Mouse (Mus musculus) E14TG2a.4 (cell line): ENCODE results near the gene Rpp38.

ENCODE experiments used
- H3K27me3 ChIP-seq: 2 replicates; pipeline ENCODE4 v1.6.1; 2014; ENCODE audit warnings: low read length, control low read depth; ENCODE audit not compliant: insufficient read depth
- H3K36me3 ChIP-seq: 2 replicates; pipeline ENCODE4 v1.6.1; 2014; ENCODE audit warnings: low read length, control low read depth; ENCODE audit not compliant: insufficient read depth
- H3K4me1 ChIP-seq: replicated peaks from 2 replicates; pipeline ENCODE4 v1.6.1; 2014; ENCODE audit warnings: low read depth, low read length, control low read depth
- H3K4me3 ChIP-seq: replicated peaks from 2 replicates; pipeline ENCODE4 v1.5.1; 2014; ENCODE audit warnings: mild to moderate bottlenecking, low read length
- H3K9me3 ChIP-seq: 2 replicates; pipeline ENCODE4 v1.6.1; 2014; ENCODE audit warnings: low read length, control low read depth
- CTCF ChIP-seq: conservative IDR thresholded peaks from 2 replicates; pipeline ENCODE4 v1.5.1; 2014; ENCODE audit warnings: low read length
- NANOG ChIP-seq: IDR thresholded peaks from 2 replicates; pipeline ENCODE4 v1.6.1; 2014; ENCODE audit warnings: borderline replicate concordance, low read length, mixed read lengths
- POU5F1 ChIP-seq: IDR thresholded peaks from 2 replicates; pipeline ENCODE4 v1.6.1; 2014; ENCODE audit warnings: low read length, borderline replicate concordance

Rpp38 gene

DNA sequence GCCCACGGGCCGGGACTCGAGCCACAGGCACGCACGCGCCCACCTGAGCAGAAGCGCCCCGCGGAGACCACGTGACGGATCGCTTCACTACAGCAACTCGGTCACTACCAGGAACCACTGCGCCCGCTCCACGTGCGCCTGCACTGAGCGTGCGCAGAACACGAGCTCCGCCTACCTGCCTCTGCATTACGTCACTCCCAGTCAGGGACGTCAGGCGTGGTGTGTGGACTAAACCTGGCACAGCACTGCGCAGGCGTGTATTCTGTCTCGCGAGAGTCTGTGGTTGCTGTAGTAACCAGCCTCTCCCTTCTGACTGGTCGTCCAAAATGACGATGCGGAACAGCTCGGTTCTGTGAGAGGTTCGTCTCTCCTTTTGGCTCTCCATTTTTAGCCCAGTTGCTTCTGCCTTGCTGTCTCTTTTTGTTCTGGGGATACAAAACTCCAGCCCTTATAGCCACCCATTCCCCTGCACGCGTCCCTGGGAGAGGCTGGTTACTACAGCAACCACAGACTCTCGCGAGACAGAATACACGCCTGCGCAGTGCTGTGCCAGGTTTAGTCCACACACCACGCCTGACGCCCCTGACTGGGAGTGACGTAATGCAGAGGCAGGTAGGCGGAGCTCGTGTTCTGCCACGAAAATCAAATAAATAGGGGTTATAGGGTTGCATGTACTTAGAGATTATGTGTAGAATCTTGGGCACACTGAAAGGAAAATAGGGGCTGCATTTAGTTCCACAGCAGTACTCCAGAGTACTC is at the start of gene Rpp38:
TSS of gene Rpp38 (minus strand) at position 160 of the 759 bp plus-strand sequence.
- peaks cover 37% of the 10 kb centered on the region for H3K36me3 ChIP-seq
- TF ChIP-seq CTCF (no peak), NANOG (no peak), POU5F1 (no peak)
- peaks cover 30% of the 10 kb centered on the region for H3K4me1 ChIP-seq

GRCm38 (mm10) chr2:3365127-3365526 is 32.7 kb upstream of the Rpp38 start:
- TF ChIP-seq POU5F1, result no peak
- TF ChIP-seq NANOG, result no peak
- no peak for TF ChIP-seq CTCF
- Histone ChIP-seq H3K36me3 (no peaks in the 10 kb centered on the region), H3K4me1 (no peaks in the 10 kb centered on the region), H3K27me3 (no peaks in the 10 kb centered on the region), H3K9me3 (no peaks in the 10 kb centered on the region), H3K4me3 (no peak overlapping the region)

More for the DNA sequence above, at the start of gene Rpp38:
- Histone ChIP-seq H3K4me3 (peak within 1 kb of the TSS; percentile 89), H3K27me3 (peaks cover 3% of the 10 kb centered on the region; the same call in 1 of the 2 replicates), H3K9me3 (no peaks in the 10 kb centered on the region)

GRCm38 (mm10) chr2:3361067-3361466 is 28.6 kb upstream of the Rpp38 start:
- H3K27me3 ChIP-seq, result no peaks in the 10 kb centered on the region
- TF ChIP-seq NANOG (no peak), CTCF (no peak), POU5F1 (no peak)
- H3K4me1 ChIP-seq, result no peaks in the 10 kb centered on the region
- H3K9me3 ChIP-seq, result no peaks in the 10 kb centered on the region
- H3K4me3 ChIP-seq, result no peak overlapping the region
- no peaks in the 10 kb centered on the region for H3K36me3 ChIP-seq

DNA sequence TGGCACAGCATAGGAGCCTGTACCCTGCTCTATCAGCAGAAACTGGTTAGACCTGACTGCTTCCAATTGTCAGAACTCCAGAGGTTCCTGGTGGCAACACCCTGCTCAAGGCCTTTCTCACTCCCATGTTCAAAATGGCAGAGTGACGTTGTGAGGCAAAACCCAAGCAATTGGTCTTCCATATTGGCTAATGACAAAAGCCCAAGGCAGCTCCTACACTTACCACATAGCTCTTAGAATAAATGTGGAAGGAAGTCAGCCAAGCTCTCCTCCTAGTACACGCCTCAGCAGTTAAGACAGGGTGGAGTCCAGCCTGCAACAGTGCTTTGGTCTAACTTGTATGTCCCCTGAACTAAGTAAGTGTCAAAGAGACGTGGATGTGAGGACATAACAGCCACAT is 25.4 kb upstream of the Rpp38 start:
- Histone ChIP-seq H3K9me3 (no peaks in the 10 kb centered on the region), H3K27me3 (no peaks in the 10 kb centered on the region), H3K4me3 (no peak overlapping the region), H3K4me1 (no peaks in the 10 kb centered on the region), H3K36me3 (no peaks in the 10 kb centered on the region)
- TF ChIP-seq POU5F1 (no peak), CTCF (no peak), NANOG (no peak)

- H3K9me3 ChIP-seq, result no peaks in the 10 kb centered on the region
- H3K27me3 ChIP-seq, result no peaks in the 10 kb centered on the region
- TF ChIP-seq POU5F1, result no peak
- no peak for TF ChIP-seq NANOG
- TF ChIP-seq CTCF, result no peak
- no peaks in the 10 kb centered on the region for H3K4me1 ChIP-seq
- no peaks in the 10 kb centered on the region for H3K36me3 ChIP-seq
- H3K4me3 ChIP-seq, result no peak overlapping the region
These were observed 23.9 kb upstream of the Rpp38 start for GRCm38 (mm10) chr2:3356311-3356710.

GRCm38 (mm10) chr2:3355793-3356192 is 23.4 kb upstream of the Rpp38 start:
- Histone ChIP-seq H3K4me3 (no peak overlapping the region), H3K4me1 (no peaks in the 10 kb centered on the region), H3K27me3 (no peaks in the 10 kb centered on the region), H3K36me3 (no peaks in the 10 kb centered on the region), H3K9me3 (no peaks in the 10 kb centered on the region)
- TF ChIP-seq CTCF (no peak), NANOG (no peak), POU5F1 (no peak)

DNA sequence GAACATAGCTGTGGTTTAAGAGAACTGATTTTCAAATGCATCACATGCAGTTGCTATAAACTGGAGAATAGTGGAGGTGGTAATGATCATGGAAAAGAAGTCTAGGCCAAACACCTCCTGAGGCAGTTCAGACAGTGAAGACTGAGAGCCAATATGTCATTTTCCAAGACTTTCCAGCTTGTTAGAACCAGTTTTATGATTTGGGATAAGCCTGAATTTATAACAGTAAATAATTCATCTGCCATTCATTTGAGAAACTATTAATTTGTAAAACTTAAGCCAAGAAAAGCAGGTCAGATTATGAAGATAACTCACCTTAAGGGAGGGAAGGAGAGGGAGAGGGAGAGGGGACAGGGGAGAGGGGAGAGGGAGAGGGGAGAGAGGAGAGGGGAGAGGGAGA is 20.7 kb upstream of the Rpp38 start:
- Histone ChIP-seq H3K27me3 (no peaks in the 10 kb centered on the region), H3K4me3 (no peak overlapping the region), H3K9me3 (no peaks in the 10 kb centered on the region), H3K4me1 (no peaks in the 10 kb centered on the region), H3K36me3 (no peaks in the 10 kb centered on the region)
- TF ChIP-seq NANOG, result no peak
- no peak for TF ChIP-seq POU5F1
- TF ChIP-seq CTCF, result no peak

GRCm38 (mm10) chr2:3348919-3349318 is 16.5 kb upstream of the Rpp38 start:
- no peaks in the 10 kb centered on the region for H3K36me3 ChIP-seq
- no peak for TF ChIP-seq NANOG
- no peak for TF ChIP-seq POU5F1
- TF ChIP-seq CTCF, result peak; percentile 67
- no peaks in the 10 kb centered on the region for H3K4me1 ChIP-seq
- 0 out of 2 replicates have a peak, but pooled peaks cover 3% of the 10 kb centered on the region for H3K27me3 ChIP-seq
- no peaks in the 10 kb centered on the region for H3K9me3 ChIP-seq
- no peak overlapping the region for H3K4me3 ChIP-seq
